ENCODE assay signal across 19 mouse cellular contexts in genomic region chr3:25813368-25813767, GRCm38 (mm10).
DNase-seq lines count a peak whose midpoint lies in the region; ATAC-seq and TF ChIP-seq lines count a peak whose summit lies in the region.
"Had no signal": no experiment of that assay in that cellular context is flagged by ENCODE, and none has a peak within 500 bp of the region (broad histone marks: within the 10 kb centered on the region; RNA-seq: fewer than 3 reads in every experiment).

No protein-coding gene starts in this region.

- H3K9me3 ChIP-seq in midbrain, embryonic 11.5 days (ENCODE audit: control insufficient read depth, low read length), result no peaks in the 10 kb centered on the region
- H3K9me3 ChIP-seq: embryonic facial prominence, embryonic 10.5 days; embryonic facial prominence, embryonic 12.5 days; forebrain, embryonic 13.5 days; forebrain, embryonic 15.5 days had no signal

- 88% methylated on average over 3 of the region's 3 CpGs for WGBS in midbrain, embryonic 11.5 days

- peak; percentile 19 for DNase-seq in layer of hippocampus, adult 11-12 months (ENCODE audit: low spot score)
- DNase-seq in layer of hippocampus, adult 9-10 months (ENCODE audit: low spot score), result no peak
- peak in 1 of 2 experiments; percentile 51 for DNase-seq in layer of hippocampus, adult 2 months (ENCODE audit: low spot score in 2 of 2)
- DNase-seq in layer of hippocampus, postnatal 10 days (ENCODE audit: low spot score in 2 of 2), result no peak
- DNase-seq in brain, adult 2 months (ENCODE audit: low read depth, low spot score), result peak; percentile 55
- DNase-seq in layer of hippocampus, postnatal 14 days (ENCODE audit: low spot score in 2 of 2), result peak; percentile 16 to 18
- DNase-seq in midbrain, embryonic 11.5 days (ENCODE audit: low spot score, missing footprints), result no peak
- DNase-seq: adrenal gland, adult 2 months; adrenal gland, postnatal 10 days; adrenal gland, postnatal 25 days; cerebellum, adult 11-12 months; cerebellum, adult 2 months; cerebellum, adult 9-10 months; cerebellum, postnatal 10 days; cerebellum, postnatal 25 days had no signal

- ATAC-seq in midbrain, embryonic 11.5 days (ENCODE audit: low FRiP score), result no peak
- ATAC-seq: forebrain, embryonic 13.5 days; forebrain, embryonic 15.5 days had no signal

- H3K27ac ChIP-seq in layer of hippocampus, adult 2 months, result peak overlapping the region; percentile 36
- no peak overlapping the region for H3K27ac ChIP-seq in midbrain, embryonic 11.5 days (ENCODE audit: low read depth, low read length)
- H3K27ac ChIP-seq: embryonic facial prominence, embryonic 10.5 days; embryonic facial prominence, embryonic 12.5 days; forebrain, embryonic 13.5 days; forebrain, embryonic 15.5 days had no signal

- H3K4me1 ChIP-seq in midbrain, embryonic 11.5 days (ENCODE audit: control insufficient read depth, insufficient read depth, low read length), result no peaks in the 10 kb centered on the region
- H3K4me1 ChIP-seq: embryonic facial prominence, embryonic 10.5 days; embryonic facial prominence, embryonic 12.5 days; forebrain, embryonic 13.5 days; forebrain, embryonic 15.5 days had no signal

- H3K4me2 ChIP-seq in midbrain, embryonic 11.5 days, result no peak overlapping the region
- H3K4me2 ChIP-seq: embryonic facial prominence, embryonic 12.5 days; forebrain, embryonic 13.5 days; forebrain, embryonic 15.5 days had no signal

- H3K4me3 ChIP-seq in layer of hippocampus, adult 2 months, result no peak overlapping the region
- no peak overlapping the region for H3K4me3 ChIP-seq in midbrain, embryonic 11.5 days (ENCODE audit: low read depth, low read length)
- H3K4me3 ChIP-seq: embryonic facial prominence, embryonic 10.5 days; embryonic facial prominence, embryonic 12.5 days; forebrain, embryonic 13.5 days; forebrain, embryonic 15.5 days had no signal

- H3K36me3 ChIP-seq in midbrain, embryonic 11.5 days (ENCODE audit: control insufficient read depth, insufficient read depth, low read length), result no peaks in the 10 kb centered on the region
- H3K36me3 ChIP-seq: embryonic facial prominence, embryonic 10.5 days; embryonic facial prominence, embryonic 12.5 days; forebrain, embryonic 15.5 days had no signal

- TF ChIP-seq CTCF in layer of hippocampus, adult 2 months (conservative IDR thresholded peaks at IDR 0.05), result no peak

- no peak overlapping the region for H3K9ac ChIP-seq in midbrain, embryonic 11.5 days (ENCODE audit: low read length)
- H3K9ac ChIP-seq: embryonic facial prominence, embryonic 12.5 days; forebrain, embryonic 13.5 days; forebrain, embryonic 15.5 days had no signal

- no peaks in the 10 kb centered on the region for H3K27me3 ChIP-seq in midbrain, embryonic 11.5 days (ENCODE audit: control insufficient read depth, insufficient read depth, low read length)
- H3K27me3 ChIP-seq: embryonic facial prominence, embryonic 12.5 days; forebrain, embryonic 13.5 days; forebrain, embryonic 15.5 days had no signal

Comparison
In these comparisons a context has a peak if more than half of its experiments do, and no peak if none do; other contexts are left out.
1. DNase-seq: peak in layer of hippocampus, adult 11-12 months (single experiment), brain, adult 2 months (single experiment) and layer of hippocampus, postnatal 14 days (2 of 2); none in layer of hippocampus, adult 9-10 months (single experiment), layer of hippocampus, postnatal 10 days (0 of 2) and midbrain, embryonic 11.5 days (single experiment).